24 mouse cellular contexts compared by ENCODE assay signal in genomic region chr5:36778901-36779300, GRCm38 (mm10). TPM values are rescaled to one million over a fixed set of nuclear protein-coding genes. Genes with fewer than 3 reads are reported as not detected.
DNase-seq lines count a peak whose midpoint lies in the region; ATAC-seq and TF ChIP-seq lines count a peak whose summit lies in the region.
"Had no signal": no experiment of that assay in that cellular context is flagged by ENCODE, and none has a peak within 500 bp of the region (broad histone marks: within the 10 kb centered on the region; RNA-seq: fewer than 3 reads in every experiment).

No protein-coding gene starts in this region.

- peak; percentile 73 for DNase-seq in heart, adult 11 months
- DNase-seq in heart, adult 8-10 months (ENCODE audit: low spot score) = no peak
- peak; percentile 74 for DNase-seq in R1 (ENCODE audit: low read depth, low spot score)
- no peak for DNase-seq in stomach, postnatal 0 days (ENCODE audit: low spot score)
- DNase-seq in frontal cortex, postnatal 25 days (ENCODE audit: low spot score in 2 of 2) = no peak
- DNase-seq: adrenal gland, adult 8-10 months; adrenal gland, postnatal 25 days; cerebellum, adult 11 months; cerebellum, adult 18-20 months; cerebellum, adult 8-10 months; cerebellum, adult 9-11 months; cerebellum, postnatal 14 days; cerebellum, postnatal 36 days; embryo, embryonic 11 days; forebrain, postnatal 0 days had no signal

- H3K4me1 ChIP-seq in stomach, postnatal 0 days (replicated peaks; ENCODE audit: control insufficient read depth, insufficient read depth) = no peaks in the 10 kb centered on the region
- H3K4me1 ChIP-seq in forebrain, embryonic 13.5 days = no peaks in the 10 kb centered on the region
- H3K4me1 ChIP-seq: forebrain, embryonic 15.5 days had no signal

- H3K27ac ChIP-seq in stomach, postnatal 0 days (replicated peaks) = no peak overlapping the region
- H3K27ac ChIP-seq in forebrain, embryonic 13.5 days = no peak overlapping the region
- H3K27ac ChIP-seq: embryonic facial prominence, embryonic 12.5 days; forebrain, embryonic 10.5 days; forebrain, embryonic 12.5 days; forebrain, embryonic 15.5 days had no signal

- H3K9me3 ChIP-seq in stomach, postnatal 0 days (ENCODE audit: control insufficient read depth, low read length) = no peaks in the 10 kb centered on the region
- H3K9me3 ChIP-seq in forebrain, embryonic 13.5 days (replicated peaks) = 0 out of 2 replicates have a peak, but pooled peaks cover 2% of the 10 kb centered on the region
- H3K9me3 ChIP-seq: forebrain, embryonic 15.5 days had no signal

- H3K9ac ChIP-seq in stomach, postnatal 0 days (ENCODE audit: low read length) = no peak overlapping the region
- H3K9ac ChIP-seq in forebrain, embryonic 13.5 days = no peak overlapping the region
- H3K9ac ChIP-seq: embryonic facial prominence, embryonic 12.5 days; forebrain, embryonic 12.5 days; forebrain, embryonic 15.5 days; forebrain, postnatal 0 days had no signal

- no peaks in the 10 kb centered on the region for H3K27me3 ChIP-seq in stomach, postnatal 0 days (ENCODE audit: control insufficient read depth, insufficient read depth, low read length)
- H3K27me3 ChIP-seq in forebrain, embryonic 13.5 days = no peaks in the 10 kb centered on the region
- H3K27me3 ChIP-seq: embryonic facial prominence, embryonic 12.5 days; forebrain, embryonic 12.5 days; forebrain, embryonic 15.5 days; Patski had no signal

- TF ChIP-seq EP300 in stomach, postnatal 0 days (optimal IDR thresholded peaks at IDR 0.05) = no peak

- WGBS in stomach, postnatal 0 days = 89% methylated on average over 1 of the region's 2 CpGs
- 88% methylated on average over 1 of the region's 2 CpGs for WGBS in forebrain, embryonic 13.5 days

- no peak for TF ChIP-seq CTCF in stomach, postnatal 0 days (IDR thresholded peaks at IDR 0.05; ENCODE audit: low read depth)

- ATAC-seq in stomach, postnatal 0 days (ENCODE audit: low FRiP score, low TSS enrichment) = 0 out of 2 replicates have a peak, but pooled peaks have one; percentile 32
- ATAC-seq in forebrain, embryonic 13.5 days = no peak
- ATAC-seq: activated CD4-positive, CD25-positive, alpha-beta regulatory T cell, adult 4 months; forebrain, embryonic 15.5 days; forebrain, postnatal 0 days; Patski had no signal

- no peak overlapping the region for H3K4me2 ChIP-seq in stomach, postnatal 0 days (replicated peaks; ENCODE audit: low read depth)
- H3K4me2 ChIP-seq in forebrain, embryonic 13.5 days = no peak overlapping the region
- H3K4me2 ChIP-seq: embryonic facial prominence, embryonic 12.5 days; forebrain, embryonic 12.5 days; forebrain, embryonic 15.5 days had no signal

- H3K36me3 ChIP-seq in stomach, postnatal 0 days (ENCODE audit: control insufficient read depth, insufficient read depth, low read length) = no peaks in the 10 kb centered on the region
- no peaks in the 10 kb centered on the region for H3K36me3 ChIP-seq in forebrain, embryonic 13.5 days (ENCODE audit: poor library complexity, severe bottlenecking)
- H3K36me3 ChIP-seq: embryonic facial prominence, embryonic 12.5 days; forebrain, embryonic 10.5 days; forebrain, embryonic 12.5 days; forebrain, embryonic 15.5 days; G1E had no signal

- no peak overlapping the region for H3K4me3 ChIP-seq in stomach, postnatal 0 days (ENCODE audit: low read depth, low read length)
- no peak overlapping the region for H3K4me3 ChIP-seq in forebrain, embryonic 13.5 days
- H3K4me3 ChIP-seq: embryonic facial prominence, embryonic 12.5 days; erythroblast, embryonic 14.5 days; forebrain, embryonic 10.5 days; forebrain, embryonic 12.5 days; forebrain, embryonic 15.5 days had no signal

RNA-seq across cellular contexts. Expression of gene Mrfap1, which starts 17.7 kb away (rescaled TPM):
- 100 to 1,000 TPM; 261 to 277 (median 272) TPM for total RNA-seq in heart, adult 8-10 months (2022)
- polyA plus RNA-seq in stomach, postnatal 0 days (2015; fragmentation: Nextera tagmentation; extraction: Ambion mirVana) = 310 and 322 TPM in 2 replicates
- 332 and 345 TPM in 2 replicates for polyA plus RNA-seq in forebrain, embryonic 13.5 days (2015; fragmentation: Nextera tagmentation; extraction: Ambion mirVana)

RNA-seq across cellular contexts. Expression of gene Bloc1s4, which starts 30.5 kb away (rescaled TPM):
- 10 to 100 TPM; 10.6 to 11.4 (median 11.3) TPM for total RNA-seq in heart, adult 8-10 months (2022)
- polyA plus RNA-seq in stomach, postnatal 0 days (2015; fragmentation: Nextera tagmentation; extraction: Ambion mirVana) = 21.4 and 22.2 TPM in 2 replicates
- 23.9 and 24.2 TPM in 2 replicates for polyA plus RNA-seq in forebrain, embryonic 13.5 days (2015; fragmentation: Nextera tagmentation; extraction: Ambion mirVana)

RNA-seq across cellular contexts. Expression of gene Man2b2, which starts 51.6 kb away (rescaled TPM):
- total RNA-seq in heart, adult 8-10 months (2022) = 10 to 100 TPM; 26.2 to 27.8 (median 27.1) TPM
- polyA plus RNA-seq in stomach, postnatal 0 days (2015; fragmentation: Nextera tagmentation; extraction: Ambion mirVana) = 16.3 and 18.0 TPM in 2 replicates
- polyA plus RNA-seq in forebrain, embryonic 13.5 days (2015; fragmentation: Nextera tagmentation; extraction: Ambion mirVana) = 5.8 and 6.9 TPM in 2 replicates

Comparison
In these comparisons a context has a peak if more than half of its experiments do, and no peak if none do; other contexts are left out.
1. DNase-seq: peak in heart, adult 11 months (single experiment) and R1 (single experiment); none in heart, adult 8-10 months (single experiment), stomach, postnatal 0 days (single experiment) and frontal cortex, postnatal 25 days (0 of 2).